Mouse (Mus musculus) ES-Bruce4 (cell line): ENCODE measurements around the gene Jsrp1.

Experiments used
- CTCF ChIP-seq: IDR thresholded peaks from one replicate; pipeline ENCODE4 v1.8.1; 2011; ENCODE audit warnings: low read depth, low read length
- POLR2A ChIP-seq: IDR thresholded peaks from one replicate; pipeline ENCODE4 v1.8.1; 2011; ENCODE audit warnings: low read length; ENCODE audit not compliant: insufficient read depth

- TF ChIP-seq POLR2A = no peak
- no peak for TF ChIP-seq CTCF
Observed at GRCm38 (mm10) chr10:80813366-80813765, at the start of gene Jsrp1.
